Mouse (Mus musculus) spleen, postnatal 14 days (tissue): ENCODE measurements around the gene Myof.

Source experiments
- DNase-seq, 2 experiments: peaks; one replicate each; pipeline ENCODE4 v3.0.0; 2021 to 2022; ENCODE audit warnings: low spot score in 2 of 2

Myof gene

DNA sequence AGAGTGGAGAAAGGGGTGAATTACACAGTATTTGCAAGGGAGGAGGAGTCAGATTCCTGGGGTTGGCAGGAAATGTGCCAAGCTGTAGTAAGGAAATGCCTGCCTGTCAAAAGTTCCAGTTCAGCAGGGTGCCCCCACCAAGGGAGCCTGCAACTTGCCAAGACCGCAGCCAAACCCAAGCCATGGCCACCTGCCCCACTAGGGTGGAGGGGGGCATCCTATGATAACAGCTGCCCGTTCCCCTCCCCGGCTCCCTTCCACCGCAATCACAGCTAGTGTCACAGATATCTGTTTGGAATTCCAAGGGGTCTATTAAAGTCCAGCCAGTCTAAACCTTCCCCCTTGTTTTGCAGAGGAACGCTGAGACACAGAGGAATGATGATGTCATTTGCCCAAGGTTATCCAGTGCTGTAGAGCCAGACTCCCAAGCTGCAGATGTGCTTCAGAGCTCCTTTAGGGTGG lies 1.1 kb downstream of the Myof start:
- DNase-seq: no peak

DNA sequence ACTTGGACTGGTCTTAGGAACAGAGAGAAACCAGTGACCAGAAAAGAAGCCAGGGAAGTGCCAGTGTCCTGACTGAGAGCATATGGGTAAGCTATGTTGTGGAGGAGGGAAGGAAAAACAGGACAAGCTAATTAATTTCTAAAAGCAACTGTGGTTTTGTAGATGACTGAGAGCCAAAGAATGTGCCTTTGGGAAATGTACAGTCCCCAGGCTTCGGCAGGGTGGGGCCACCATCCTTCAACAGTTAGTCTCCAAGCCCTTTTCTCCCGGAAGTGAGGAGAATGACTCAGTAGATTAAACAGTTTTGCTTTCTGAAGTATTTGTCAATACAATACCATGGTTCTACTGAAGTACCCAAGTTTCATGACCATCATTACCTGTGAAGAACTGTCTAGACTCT lies 5.1 kb downstream of the Myof start:
- no peak for DNase-seq

DNA sequence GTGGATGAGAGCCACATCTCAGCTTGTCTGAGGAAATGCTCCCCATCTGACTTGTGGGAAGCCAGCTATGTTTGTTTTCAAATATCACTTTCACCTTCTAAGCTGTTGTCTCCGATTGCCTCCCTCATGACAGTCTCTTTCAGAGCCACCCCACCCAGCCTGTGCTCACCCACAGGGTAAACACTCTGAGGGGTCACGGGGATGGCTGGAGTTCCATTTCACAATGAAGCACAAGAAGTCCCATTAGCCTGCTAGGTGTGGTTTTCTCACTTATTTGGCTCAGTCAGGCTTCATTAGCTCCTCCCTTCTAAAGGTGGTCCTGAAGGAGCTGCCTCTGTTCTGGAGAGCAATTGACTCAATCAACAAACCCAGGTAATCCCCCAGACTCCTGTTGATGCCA lies 7.6 kb downstream of the Myof start:
- no peak for DNase-seq

DNA sequence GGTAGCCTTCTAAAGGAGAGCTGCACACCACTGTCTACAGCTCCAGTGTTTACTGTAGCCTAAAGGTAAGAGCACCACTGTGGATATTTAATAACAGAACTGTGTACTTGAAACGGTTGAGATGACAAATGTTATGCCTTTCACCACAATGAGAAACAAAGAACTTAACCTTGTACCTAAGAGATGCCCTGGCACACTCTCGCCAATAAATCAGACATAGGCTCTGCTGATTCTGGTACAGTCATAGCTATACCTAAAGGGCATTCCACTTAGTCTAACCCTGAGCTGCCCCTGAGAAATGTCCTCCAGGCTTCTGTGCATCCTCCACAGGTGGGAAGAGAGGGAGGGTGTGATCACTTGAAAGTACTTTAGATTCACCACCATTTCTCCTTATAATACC lies 8.7 kb downstream of the Myof start:
- no peak for DNase-seq

DNA sequence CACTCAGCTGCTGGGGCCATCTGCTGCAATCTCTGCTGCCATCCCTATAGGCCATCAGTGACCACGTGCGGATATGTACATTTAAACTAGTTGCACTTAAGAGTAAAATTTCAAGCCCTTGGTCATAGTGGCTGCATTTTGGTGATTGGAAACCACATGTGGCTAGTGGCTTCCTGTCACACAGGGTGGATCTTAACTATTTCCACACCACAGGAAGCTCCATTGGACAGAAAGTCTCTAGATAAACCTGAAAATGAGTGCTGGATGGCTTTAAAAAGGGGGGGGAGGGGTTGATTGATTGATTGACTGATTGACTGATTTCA lies 9.7 kb downstream of the Myof start:
- no peak for DNase-seq

DNA sequence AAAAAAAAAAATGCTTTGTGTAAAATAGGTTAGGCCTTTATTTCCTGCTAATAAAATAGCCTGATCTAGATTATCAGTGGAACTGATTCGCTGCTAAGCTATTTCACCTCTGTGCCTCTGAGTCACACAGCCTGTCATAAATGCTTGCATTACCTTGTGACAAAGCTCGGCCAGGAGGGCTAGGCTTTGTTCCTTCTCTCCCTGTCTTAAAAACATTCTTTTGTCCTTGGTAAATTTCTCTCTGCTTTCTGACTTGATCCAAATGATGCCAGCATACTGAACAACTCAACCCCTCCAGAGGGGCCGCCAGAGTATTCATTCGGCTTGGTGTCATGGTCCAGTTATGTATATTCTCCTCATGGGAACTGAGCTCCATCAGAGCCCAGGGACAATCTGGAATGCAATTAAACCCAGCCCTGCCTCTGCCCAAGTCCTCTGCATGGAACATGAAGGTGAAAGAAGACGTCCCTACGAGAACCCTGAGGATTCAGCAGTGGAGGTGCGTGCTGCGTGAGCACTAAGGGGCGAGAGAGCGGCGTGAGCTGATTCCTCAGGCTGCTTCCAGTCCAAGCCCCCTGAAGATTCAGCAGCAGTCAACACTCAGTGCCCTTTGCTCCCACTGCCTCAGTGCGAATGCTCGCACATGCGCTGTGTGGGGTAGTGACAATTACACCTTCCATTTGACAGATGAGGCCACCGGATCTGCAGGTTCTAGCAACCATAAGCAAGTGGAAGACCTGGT lies 10.2 kb downstream of the Myof start:
- no peak for DNase-seq

DNA sequence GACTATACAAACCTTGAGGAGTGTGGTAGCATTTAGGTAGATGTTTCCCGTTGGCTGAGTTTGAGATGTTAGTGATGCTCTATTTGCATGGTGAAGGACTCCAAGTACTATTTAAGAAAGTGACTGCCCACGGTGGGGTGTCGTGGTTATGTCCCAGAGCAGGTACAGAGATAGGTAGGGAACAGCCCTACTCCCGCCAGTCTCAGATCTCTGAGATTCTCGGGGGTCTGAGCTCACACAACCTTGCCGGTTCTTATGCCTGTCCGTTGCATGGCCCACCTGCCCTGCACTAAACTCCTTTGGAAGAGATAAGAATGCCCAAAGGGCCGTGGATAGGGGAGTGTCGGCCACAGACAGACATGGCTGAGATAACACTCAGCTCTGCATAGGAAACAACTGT lies 12.2 kb downstream of the Myof start:
- DNase-seq: no peak

DNA sequence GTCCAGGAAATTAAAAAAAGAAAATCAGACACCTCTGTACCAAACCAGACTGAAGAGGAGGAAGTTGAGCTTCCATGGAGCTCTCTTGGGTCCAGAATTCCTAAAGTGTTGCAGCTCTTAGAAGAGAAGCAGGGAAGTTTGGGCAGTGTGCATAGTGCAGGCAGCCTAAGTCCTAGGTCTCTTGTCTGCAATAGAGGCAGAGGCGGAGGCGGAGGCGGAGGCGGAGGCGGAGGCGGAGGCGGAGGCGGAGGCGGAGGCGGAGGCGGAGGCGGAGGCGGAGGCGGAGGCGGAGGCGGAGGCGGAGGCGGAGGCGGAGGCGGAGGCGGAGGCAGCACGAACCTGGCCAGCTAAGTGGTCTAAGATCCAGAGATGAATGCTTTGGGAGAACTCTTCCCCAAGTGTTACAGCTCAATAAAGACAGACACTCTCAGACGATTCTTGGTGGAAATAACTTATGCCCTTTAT lies 12.7 kb downstream of the Myof start:
- peak in 1 of 2 experiments; percentile 28 for DNase-seq

DNA sequence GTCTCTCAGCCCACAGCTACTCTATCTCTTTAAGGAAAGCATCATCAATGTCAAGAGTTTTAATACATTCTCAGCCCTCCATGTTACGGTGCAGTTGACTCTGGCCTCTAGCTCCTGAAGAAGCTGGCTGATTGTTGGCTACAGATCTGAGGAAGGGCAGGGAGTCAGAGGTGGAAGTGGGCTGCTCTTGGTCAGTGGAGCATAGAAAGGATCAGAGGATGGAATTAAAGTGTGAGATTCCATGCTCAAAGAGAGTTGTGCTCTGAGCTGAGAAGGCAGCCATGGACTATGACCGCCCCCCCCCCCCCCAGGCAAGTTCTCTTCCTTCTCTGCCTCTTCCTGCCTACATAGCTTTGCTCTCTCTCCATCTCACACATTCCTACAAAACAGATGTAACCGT lies 13.5 kb downstream of the Myof start:
- no peak for DNase-seq

DNA sequence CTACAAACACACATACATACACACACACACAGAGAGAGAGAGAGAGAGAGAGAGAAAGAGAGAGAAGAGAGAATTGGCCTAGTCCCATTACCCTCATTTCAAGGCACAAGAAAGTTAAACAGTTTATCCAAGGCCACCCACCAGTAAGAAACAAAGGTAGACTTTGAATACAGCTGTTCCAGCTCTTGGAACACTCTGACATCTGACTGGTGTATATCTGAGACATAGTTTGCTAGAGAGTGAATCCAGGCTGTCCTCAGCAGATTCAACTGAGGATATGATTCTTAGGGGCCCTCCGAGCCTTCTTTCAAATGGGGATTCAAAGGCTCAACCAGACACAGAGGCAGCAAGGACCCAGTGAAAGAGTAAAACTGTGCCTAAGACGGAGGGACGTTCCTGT lies 14.1 kb downstream of the Myof start:
- DNase-seq: no peak

DNA sequence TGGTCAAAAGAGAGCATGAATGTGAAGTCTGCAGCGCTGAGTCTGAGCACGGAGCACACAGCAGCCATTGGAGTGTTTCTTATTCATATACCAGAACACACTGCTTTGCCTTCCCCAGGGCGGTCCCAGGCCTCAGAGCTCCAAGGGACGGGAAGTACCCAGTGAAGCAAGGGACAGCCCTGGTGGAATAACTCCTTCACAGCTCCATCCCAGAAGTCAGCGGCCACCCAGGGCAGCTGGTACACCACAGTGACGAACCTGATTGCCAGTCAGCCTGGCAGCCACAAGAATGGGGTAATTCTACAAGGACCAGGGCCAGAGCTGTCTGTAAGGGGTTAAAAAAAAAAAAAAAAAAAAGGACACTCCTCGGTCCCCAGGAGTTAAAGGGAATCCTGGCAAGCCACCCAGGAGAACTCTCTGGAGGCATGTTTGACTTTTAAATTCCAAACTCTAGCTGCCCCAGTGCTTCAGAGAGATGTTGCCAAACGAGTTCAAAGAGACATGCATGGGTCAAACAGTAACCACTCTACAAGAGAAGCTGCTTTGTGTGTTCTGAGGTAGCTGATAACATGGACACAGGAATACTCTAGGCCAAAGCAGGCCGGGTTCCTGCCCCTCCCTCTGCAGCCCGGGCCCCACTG lies 15.4 kb downstream of the Myof start:
- no peak for DNase-seq

DNA sequence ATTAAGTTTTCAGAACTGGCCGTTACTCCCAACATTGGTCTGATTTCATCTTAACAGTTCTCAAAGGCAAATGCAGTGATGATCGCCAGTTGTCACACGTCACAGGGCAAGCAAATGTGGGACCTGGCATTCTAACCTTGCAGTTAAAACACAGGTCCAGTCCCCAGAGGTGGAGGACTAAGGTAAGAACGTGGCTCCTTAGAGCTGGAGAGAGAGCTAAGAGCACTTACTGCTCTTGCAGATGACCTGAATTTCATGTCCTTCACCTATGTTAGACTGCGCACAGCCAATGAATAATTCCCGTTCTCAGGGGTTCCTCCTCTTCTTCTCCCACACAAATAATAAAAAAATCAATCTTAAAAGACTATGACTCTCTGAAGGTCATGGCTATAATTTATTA lies 16.0 kb downstream of the Myof start:
- no peak for DNase-seq

DNA sequence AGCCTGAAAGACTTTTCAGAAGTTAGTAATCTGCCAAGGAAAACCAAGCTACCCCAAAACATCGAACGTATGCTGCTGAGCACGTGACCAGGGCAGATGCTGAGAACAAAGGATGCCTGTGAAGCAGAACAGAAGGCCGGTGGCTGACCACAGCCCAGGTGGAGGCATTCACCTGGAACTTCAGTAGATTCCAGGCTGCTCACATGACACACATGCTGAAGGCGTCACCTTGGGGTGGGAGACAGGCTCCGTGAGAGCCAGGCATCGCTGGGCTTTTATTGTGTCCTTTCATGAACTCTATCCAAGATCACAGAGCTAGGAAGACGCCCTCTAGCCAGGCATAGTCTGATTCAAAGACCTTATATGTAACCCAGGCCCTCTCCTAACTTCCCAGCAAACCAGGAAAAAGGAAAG lies 17.2 kb downstream of the Myof start:
- peak in 1 of 2 experiments; percentile 9 for DNase-seq

DNA sequence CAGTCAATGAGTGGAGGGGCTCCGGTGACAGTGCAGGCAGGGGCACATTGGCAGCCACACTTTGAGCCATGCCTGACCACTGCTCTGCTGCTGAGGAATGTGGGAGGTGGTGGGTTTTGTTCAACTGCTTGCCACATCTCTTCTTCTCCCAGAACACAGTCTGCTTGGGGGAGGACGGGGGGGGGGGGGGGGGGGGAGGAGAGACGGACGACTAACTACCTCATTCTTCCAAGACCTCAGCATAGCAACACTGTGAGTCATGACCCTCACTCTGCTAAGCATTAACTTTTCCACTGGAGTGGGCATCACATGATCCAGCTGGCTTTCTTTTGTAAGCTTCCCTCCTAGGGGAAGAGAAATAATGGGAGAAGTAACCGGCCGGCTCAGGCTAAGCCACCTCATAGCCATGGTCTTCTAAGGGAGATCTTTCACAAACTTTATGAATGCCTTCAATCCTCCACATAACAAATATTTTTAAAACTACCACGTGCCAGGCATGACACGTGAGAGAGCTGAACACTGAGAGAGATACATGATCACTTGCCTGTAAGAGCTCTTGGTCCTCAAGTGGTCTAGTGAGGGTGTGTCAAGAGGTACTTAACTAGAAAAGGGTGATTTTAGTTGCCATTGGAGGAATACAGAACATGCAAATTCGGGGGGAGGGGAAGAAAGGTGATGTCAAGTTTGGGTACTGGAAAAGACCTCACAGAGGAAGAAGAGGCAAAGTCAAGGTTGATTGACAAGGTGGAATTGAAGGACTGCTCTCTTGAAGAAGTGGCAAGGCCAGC lies 17.9 kb downstream of the Myof start:
- DNase-seq: no peak

DNA sequence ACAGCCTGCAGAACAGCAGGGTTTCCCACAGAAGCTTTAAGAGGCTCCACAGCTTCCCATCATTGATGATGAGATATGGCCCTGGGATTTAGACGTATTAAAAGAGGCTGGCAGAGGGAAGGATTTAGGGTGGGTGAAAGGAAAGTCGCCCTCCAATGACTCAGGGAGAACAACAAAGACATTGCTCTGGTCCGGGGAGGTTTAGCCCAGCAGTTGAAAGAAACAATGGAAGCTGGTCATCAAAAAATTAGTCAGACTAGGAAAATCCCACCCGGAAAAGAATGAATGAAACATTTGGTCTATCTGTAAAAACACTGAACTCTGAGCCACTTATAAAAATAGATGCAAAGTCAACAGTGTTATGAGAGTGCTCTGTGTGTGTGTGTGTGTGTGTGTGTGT lies 19.8 kb downstream of the Myof start:
- no peak for DNase-seq

DNA sequence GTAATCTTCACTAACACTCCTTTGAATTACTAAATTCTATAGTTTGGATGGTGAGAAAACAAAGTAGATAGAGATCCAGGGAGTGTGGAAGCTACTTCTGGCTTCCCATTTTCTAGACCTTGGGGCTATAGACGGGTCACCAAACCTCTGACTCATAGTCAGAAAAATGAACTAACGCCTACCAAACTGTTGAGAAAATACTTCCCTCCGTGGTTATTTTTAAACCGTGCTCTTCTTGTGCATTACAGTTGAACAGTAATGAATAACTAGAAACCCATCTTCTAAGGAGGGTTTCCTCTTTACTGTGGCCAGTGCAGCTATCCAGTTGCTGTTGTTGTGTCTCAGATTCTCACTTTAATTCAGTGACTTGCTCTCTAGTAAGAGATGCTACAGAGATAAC lies 20.7 kb downstream of the Myof start:
- DNase-seq: no peak

DNA sequence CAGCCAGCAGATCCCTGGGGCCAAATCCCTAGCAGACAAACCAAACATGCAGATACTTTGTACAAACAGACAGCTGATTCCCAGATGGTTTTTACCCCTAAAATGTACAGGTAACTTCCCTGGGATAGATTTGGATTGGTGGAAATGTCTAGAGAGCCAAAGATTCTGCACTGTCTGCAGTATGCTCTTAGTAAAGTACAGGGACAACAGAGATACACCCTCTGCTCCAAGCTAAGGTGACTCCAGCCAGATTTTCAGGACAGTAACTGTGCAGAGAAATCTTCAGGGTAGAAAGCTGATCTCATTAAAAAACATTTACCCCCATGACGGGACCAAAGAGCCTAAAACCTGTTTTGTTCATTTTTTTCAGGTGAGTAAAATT lies 27.5 kb downstream of the Myof start:
- DNase-seq: no peak

DNA sequence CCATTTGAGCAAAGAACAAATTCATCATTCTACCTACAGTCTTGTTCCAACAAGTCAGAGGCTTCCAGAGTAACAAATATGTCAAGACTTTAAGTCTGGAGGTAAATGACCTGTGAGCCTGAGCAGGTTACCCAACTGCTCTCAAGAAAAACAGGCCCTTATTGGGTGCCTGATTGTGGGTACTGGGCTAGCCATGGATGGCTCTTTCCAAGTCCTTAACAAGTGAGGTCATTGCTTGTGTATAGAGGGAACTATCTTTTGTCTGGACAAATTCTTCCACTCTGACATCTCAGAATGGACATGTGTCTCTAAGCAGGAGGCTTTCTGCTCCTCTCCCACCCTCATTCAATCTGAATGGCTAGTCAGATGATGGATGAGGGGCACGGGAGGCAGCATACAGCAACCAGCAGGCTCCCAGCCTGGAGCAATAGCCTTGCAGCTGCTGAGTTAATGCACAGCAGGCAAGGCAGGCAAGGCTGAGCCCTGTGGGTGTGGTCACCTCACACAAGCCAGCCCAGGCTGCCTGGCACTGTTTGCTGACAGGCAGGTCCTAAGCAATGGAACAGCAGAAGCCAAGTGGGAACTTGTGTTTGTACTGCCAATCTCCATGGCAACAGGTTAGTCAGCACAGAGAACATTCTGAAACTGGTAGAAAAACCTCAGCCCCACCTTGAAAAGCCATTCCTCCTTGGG lies 28.1 kb downstream of the Myof start:
- no peak for DNase-seq

DNA sequence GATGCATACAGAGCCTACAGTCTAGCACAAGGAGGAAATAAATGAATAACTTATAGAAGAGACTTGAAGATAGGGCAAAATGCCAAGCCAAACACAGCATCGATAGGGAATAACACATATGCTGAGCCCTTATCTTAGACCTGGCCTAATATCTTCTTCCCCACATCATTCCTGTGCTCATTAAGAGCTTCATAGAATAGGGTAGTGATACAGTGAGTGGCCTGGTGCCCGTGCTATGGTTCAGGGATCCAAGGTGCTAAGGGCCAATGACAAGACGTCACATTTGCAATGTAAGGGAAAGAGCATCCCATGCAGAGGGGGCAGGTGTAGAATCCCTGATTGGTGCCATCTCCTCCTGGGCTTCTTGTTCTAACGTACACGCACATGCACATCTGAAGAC lies 28.9 kb downstream of the Myof start:
- DNase-seq: no peak

DNA sequence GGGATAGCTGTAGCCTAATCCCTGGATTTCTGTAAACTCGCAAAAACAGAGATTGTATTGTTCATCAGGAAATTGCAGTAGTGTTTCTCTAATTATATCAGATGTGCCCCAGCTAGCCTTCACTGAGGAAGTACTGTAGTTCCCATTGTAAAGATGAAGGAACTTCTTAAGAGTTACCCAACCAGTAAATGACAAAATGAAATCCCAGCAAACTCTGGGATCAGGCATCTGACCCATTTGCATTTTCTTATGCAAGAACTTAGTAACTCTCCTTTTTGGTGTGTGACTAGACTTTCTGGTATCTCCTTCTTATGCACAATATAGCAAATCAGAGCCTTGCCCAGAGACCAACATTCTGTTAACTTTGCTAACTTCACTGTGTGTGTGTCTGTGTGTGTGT lies 32.0 kb downstream of the Myof start:
- DNase-seq: no peak

DNA sequence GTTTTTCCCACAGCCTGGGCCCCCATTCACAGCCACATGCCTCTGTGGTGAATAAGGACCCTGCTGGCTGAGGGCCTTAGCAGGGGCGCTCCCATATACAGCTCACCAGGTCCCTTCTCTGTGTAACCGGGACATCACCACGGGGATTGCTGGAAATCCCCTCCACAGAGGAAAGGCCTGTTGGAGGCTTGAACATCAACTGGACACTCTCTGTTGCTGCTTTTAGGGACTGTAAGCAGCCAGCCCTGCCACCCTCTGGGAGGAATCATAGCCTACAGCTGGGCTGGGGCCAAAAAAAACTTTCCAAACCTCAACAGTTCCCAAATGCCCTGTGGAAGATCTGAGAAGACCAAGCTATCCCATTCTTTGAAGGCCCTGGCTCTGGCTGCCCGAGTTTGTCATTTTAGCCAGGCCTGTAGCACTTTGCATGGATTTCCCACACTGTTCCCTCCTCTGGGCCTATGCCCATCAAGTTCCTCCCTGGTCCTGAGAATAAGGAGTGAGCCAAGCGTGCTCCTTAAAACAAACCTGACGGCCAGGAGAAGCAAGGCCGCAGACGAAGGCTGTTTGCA lies 38.5 kb downstream of the Myof start:
- DNase-seq: no peak
